Mouse (Mus musculus): Measurements from ENCODE around the gene Gm12355. TPM values are rescaled to one million over a fixed set of nuclear protein-coding genes. Genes with fewer than 3 reads are reported as not detected.
A peak's percentile ranks its signal among the peaks of the same experiment; 100 is the strongest.

The Gm12355 gene
- total and polyA plus RNA-seq, 3 experiments, result 7.9 to 10.8 TPM; not detected in 1

GRCm38 (mm10) chr11:98598851-98599290 is 26.6 kb downstream of the Gm12355 start:
- DNase-seq, result no peak
- intact Hi-C loops (cut with DNase I), result loop anchor here (5.0 kb wide), 1 partner anchor 257 kb away; no protein-coding TSS in a partner anchor
- 42% methylated on average over 18 of the region's 18 CpGs for whole genome bisulfite sequencing
- TF ChIP-seq CTCF (IDR thresholded peaks at IDR 0.05) (no peak), POLR2A (IDR thresholded peaks at IDR 0.05; ENCODE audit: insufficient read depth, low read depth, low read length) (no peak), EP300 (IDR thresholded peaks at IDR 0.05; ENCODE audit: insufficient read depth, low read depth, low read length) (no peak)
- no peaks in the 10 kb centered on the region for H3K36me3 ChIP-seq (ENCODE audit: control insufficient read depth, insufficient read depth, low read length)
- no peaks in the 10 kb centered on the region for H3K27me3 ChIP-seq (ENCODE audit: control insufficient read depth, insufficient read depth, low read length)
- no peaks in the 10 kb centered on the region for H3K4me1 ChIP-seq (ENCODE audit: control insufficient read depth, insufficient read depth, low read length)
- no peak overlapping the region for H3K4me3 ChIP-seq
- no peak overlapping the region for H3K9ac ChIP-seq (ENCODE audit: low read depth, low read length)
- H3K79me2 ChIP-seq (replicated peaks; ENCODE audit: control insufficient read depth, insufficient read depth, low read length), result no peaks in the 10 kb centered on the region
- no peak overlapping the region for H3K27ac ChIP-seq

- TF ChIP-seq POLR2A (IDR thresholded peaks at IDR 0.05; ENCODE audit: insufficient read depth, low read depth, low read length), result no peak
- no peak for TF ChIP-seq CTCF (IDR thresholded peaks at IDR 0.05)
- TF ChIP-seq EP300 (IDR thresholded peaks at IDR 0.05; ENCODE audit: insufficient read depth, low read depth, low read length), result no peak
- Histone ChIP-seq H3K27me3 (ENCODE audit: control insufficient read depth, insufficient read depth, low read length) (no peaks in the 10 kb centered on the region), H3K36me3 (ENCODE audit: control insufficient read depth, insufficient read depth, low read length) (no peaks in the 10 kb centered on the region), H3K9ac (ENCODE audit: low read depth, low read length) (no peak within 1 kb of the TSS), H3K4me1 (ENCODE audit: control insufficient read depth, insufficient read depth, low read length) (no peaks in the 10 kb centered on the region), H3K4me3 (no peak within 1 kb of the TSS), H3K27ac (no peak within 1 kb of the TSS), H3K79me2 (replicated peaks; ENCODE audit: control insufficient read depth, insufficient read depth, low read length) (no peaks in the 10 kb centered on the region)
- 81% methylated on average over 8 of the region's 8 CpGs for WGBS
- intact Hi-C loops (cut with DNase I), result loop anchor here (2.0 to 5.0 kb wide), 2 partner anchors 47 to 256 kb away; partner anchors contain the start of gene Zpbp2
- DNase-seq, result no peak
These were observed 27.5 kb downstream of the Gm12355 start, which contains the start of gene Lrrc3c for GRCm38 (mm10) chr11:98597991-98598390. Lrrc3c (plus strand) TSS chr11:98598291.

- Histone ChIP-seq H3K9ac (ENCODE audit: low read depth, low read length) (no peak overlapping the region), H3K4me3 (no peak overlapping the region), H3K79me2 (replicated peaks; ENCODE audit: control insufficient read depth, insufficient read depth, low read length) (no peaks in the 10 kb centered on the region), H3K36me3 (ENCODE audit: control insufficient read depth, insufficient read depth, low read length) (no peaks in the 10 kb centered on the region), H3K27ac (no peak overlapping the region), H3K4me1 (ENCODE audit: control insufficient read depth, insufficient read depth, low read length) (no peaks in the 10 kb centered on the region), H3K27me3 (ENCODE audit: control insufficient read depth, insufficient read depth, low read length) (no peaks in the 10 kb centered on the region)
- WGBS, result 25% methylated on average over 6 of the region's 6 CpGs
- TF ChIP-seq EP300 (IDR thresholded peaks at IDR 0.05; ENCODE audit: insufficient read depth, low read depth, low read length) (peak; percentile 67; the same call in 1 of the 2 replicates), POLR2A (IDR thresholded peaks at IDR 0.05; ENCODE audit: insufficient read depth, low read depth, low read length) (no peak), CTCF (IDR thresholded peaks at IDR 0.05) (peak; percentile 79)
- intact Hi-C loops (cut with DNase I), result loop anchor here (2.0 to 5.0 kb wide), 2 partner anchors 47 to 255 kb away; partner anchors contain the start of gene Zpbp2
- DNase-seq, result peak in 1 of 2 experiments; percentile 65
These were observed 28.1 kb downstream of the Gm12355 start for GRCm38 (mm10) chr11:98597363-98597762.

GRCm38 (mm10) chr11:98595955-98596354 is 29.5 kb downstream of the Gm12355 start:
- no peaks in the 10 kb centered on the region for H3K36me3 ChIP-seq (ENCODE audit: control insufficient read depth, insufficient read depth, low read length)
- intact Hi-C loops (cut with DNase I), result loop anchor here (2.0 to 5.0 kb wide), 2 partner anchors 45 to 254 kb away; partner anchors contain the start of gene Zpbp2
- WGBS, result 68% methylated on average over 3 of the region's 3 CpGs

GRCm38 (mm10) chr11:98595473-98595872 is 30.0 kb downstream of the Gm12355 start:
- Histone ChIP-seq H3K27ac (no peak overlapping the region), H3K36me3 (ENCODE audit: control insufficient read depth, insufficient read depth, low read length) (no peaks in the 10 kb centered on the region), H3K4me1 (ENCODE audit: control insufficient read depth, insufficient read depth, low read length) (no peaks in the 10 kb centered on the region), H3K9ac (ENCODE audit: low read depth, low read length) (no peak overlapping the region), H3K4me3 (no peak overlapping the region), H3K79me2 (replicated peaks; ENCODE audit: control insufficient read depth, insufficient read depth, low read length) (no peaks in the 10 kb centered on the region), H3K27me3 (ENCODE audit: control insufficient read depth, insufficient read depth, low read length) (no peaks in the 10 kb centered on the region)
- no peak for DNase-seq
- no peak for TF ChIP-seq POLR2A (IDR thresholded peaks at IDR 0.05; ENCODE audit: insufficient read depth, low read depth, low read length)
- TF ChIP-seq CTCF (IDR thresholded peaks at IDR 0.05), result no peak
- TF ChIP-seq EP300 (IDR thresholded peaks at IDR 0.05; ENCODE audit: insufficient read depth, low read depth, low read length), result no peak
- intact Hi-C loops (cut with DNase I), result loop anchor here (5.0 kb wide), 1 partner anchor 253 kb away; no protein-coding TSS in a partner anchor
- 62% methylated on average over 10 of the region's 10 CpGs for WGBS

More at GRCm38 (mm10) chr11:98595955-98596354, 29.5 kb downstream of the Gm12355 start:
- TF ChIP-seq POLR2A (IDR thresholded peaks at IDR 0.05; ENCODE audit: insufficient read depth, low read depth, low read length) (no peak), EP300 (IDR thresholded peaks at IDR 0.05; ENCODE audit: insufficient read depth, low read depth, low read length) (no peak), CTCF (IDR thresholded peaks at IDR 0.05) (no peak)
- H3K4me1 ChIP-seq (ENCODE audit: control insufficient read depth, insufficient read depth, low read length), result no peaks in the 10 kb centered on the region
- no peak overlapping the region for H3K27ac ChIP-seq
- H3K79me2 ChIP-seq (replicated peaks; ENCODE audit: control insufficient read depth, insufficient read depth, low read length), result no peaks in the 10 kb centered on the region
- no peak for DNase-seq
- no peak overlapping the region for H3K4me3 ChIP-seq
- H3K9ac ChIP-seq (ENCODE audit: low read depth, low read length), result no peak overlapping the region
- H3K27me3 ChIP-seq (ENCODE audit: control insufficient read depth, insufficient read depth, low read length), result no peaks in the 10 kb centered on the region

- Histone ChIP-seq H3K27me3 (ENCODE audit: control insufficient read depth, insufficient read depth, low read length) (no peaks in the 10 kb centered on the region), H3K79me2 (replicated peaks; ENCODE audit: control insufficient read depth, insufficient read depth, low read length) (no peaks in the 10 kb centered on the region), H3K27ac (no peak overlapping the region), H3K9ac (ENCODE audit: low read depth, low read length) (no peak overlapping the region), H3K4me1 (ENCODE audit: control insufficient read depth, insufficient read depth, low read length) (no peaks in the 10 kb centered on the region), H3K36me3 (ENCODE audit: control insufficient read depth, insufficient read depth, low read length) (no peaks in the 10 kb centered on the region), H3K4me3 (no peak overlapping the region)
- intact Hi-C loops (cut with DNase I), result loop anchor here (5.0 kb wide), 1 partner anchor 253 kb away; no protein-coding TSS in a partner anchor
- no peak for DNase-seq
- 66% methylated on average over 6 of the region's 6 CpGs for WGBS
- TF ChIP-seq POLR2A (IDR thresholded peaks at IDR 0.05; ENCODE audit: insufficient read depth, low read depth, low read length) (no peak), EP300 (IDR thresholded peaks at IDR 0.05; ENCODE audit: insufficient read depth, low read depth, low read length) (no peak), CTCF (IDR thresholded peaks at IDR 0.05) (no peak)
These were observed 30.4 kb downstream of the Gm12355 start for GRCm38 (mm10) chr11:98595021-98595420.
